Mouse (Mus musculus) E14TG2a.4 (cell line): ENCODE results near the gene Ctdsp2.

Experiments
- H3K27me3 ChIP-seq: 2 replicates; pipeline ENCODE4 v1.6.1; 2014; ENCODE audit warnings: low read length, control low read depth; ENCODE audit not compliant: insufficient read depth
- H3K36me3 ChIP-seq: 2 replicates; pipeline ENCODE4 v1.6.1; 2014; ENCODE audit warnings: low read length, control low read depth; ENCODE audit not compliant: insufficient read depth
- H3K4me1 ChIP-seq: replicated peaks from 2 replicates; pipeline ENCODE4 v1.6.1; 2014; ENCODE audit warnings: low read depth, low read length, control low read depth
- H3K4me3 ChIP-seq: replicated peaks from 2 replicates; pipeline ENCODE4 v1.5.1; 2014; ENCODE audit warnings: mild to moderate bottlenecking, low read length
- H3K9me3 ChIP-seq: 2 replicates; pipeline ENCODE4 v1.6.1; 2014; ENCODE audit warnings: low read length, control low read depth
- CTCF ChIP-seq: conservative IDR thresholded peaks from 2 replicates; pipeline ENCODE4 v1.5.1; 2014; ENCODE audit warnings: low read length
- NANOG ChIP-seq: IDR thresholded peaks from 2 replicates; pipeline ENCODE4 v1.6.1; 2014; ENCODE audit warnings: borderline replicate concordance, low read length, mixed read lengths
- POU5F1 ChIP-seq: IDR thresholded peaks from 2 replicates; pipeline ENCODE4 v1.6.1; 2014; ENCODE audit warnings: low read length, borderline replicate concordance

Gene Ctdsp2

GRCm38 (mm10) chr10:126972051-126972725 lies 6.3 kb upstream of the Ctdsp2 start:
- Histone ChIP-seq H3K4me3 (peak overlapping the region; percentile 64), H3K4me1 (peaks cover 74% of the 10 kb centered on the region), H3K36me3 (no peaks in the 10 kb centered on the region), H3K9me3 (no peaks in the 10 kb centered on the region), H3K27me3 (peaks cover 6% of the 10 kb centered on the region)
- TF ChIP-seq CTCF (no peak), NANOG (no peak), POU5F1 (no peak)

- peaks cover 6% of the 10 kb centered on the region for H3K27me3 ChIP-seq
- peak overlapping the region; percentile 64 for H3K4me3 ChIP-seq
- TF ChIP-seq NANOG = no peak
- TF ChIP-seq CTCF = no peak
- TF ChIP-seq POU5F1 = no peak
- H3K9me3 ChIP-seq = no peaks in the 10 kb centered on the region
- peaks cover 82% of the 10 kb centered on the region for H3K4me1 ChIP-seq
- H3K36me3 ChIP-seq = no peaks in the 10 kb centered on the region
These were observed 5.5 kb upstream of the Ctdsp2 start for GRCm38 (mm10) chr10:126972988-126973387.

DNA sequence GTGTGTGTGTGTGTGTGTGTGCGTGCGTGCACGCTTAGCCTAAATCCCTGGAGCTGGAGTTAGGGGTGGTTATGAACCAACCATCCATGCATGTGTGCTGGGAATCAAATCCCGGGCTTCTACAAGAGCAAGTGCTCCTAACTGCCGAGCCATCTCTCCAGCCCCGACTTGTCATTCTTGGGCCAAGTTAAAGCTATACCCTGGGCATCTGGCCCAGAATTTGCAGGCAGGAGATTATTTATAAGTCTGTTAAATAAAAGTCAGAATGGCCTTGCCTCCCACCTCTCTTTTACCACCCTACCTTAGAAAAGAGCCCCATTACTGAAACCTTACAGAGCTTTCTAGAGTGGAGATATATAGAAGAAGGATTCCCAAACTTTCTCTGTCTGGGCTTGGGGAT lies 2.8 kb upstream of the Ctdsp2 start:
- TF ChIP-seq NANOG = no peak
- TF ChIP-seq CTCF = no peak
- no peak for TF ChIP-seq POU5F1
- Histone ChIP-seq H3K27me3 (peaks cover 6% of the 10 kb centered on the region), H3K4me1 (peaks cover 75% of the 10 kb centered on the region), H3K9me3 (no peaks in the 10 kb centered on the region), H3K36me3 (0 out of 2 replicates have a peak, but pooled peaks cover under 1% of the 10 kb centered on the region), H3K4me3 (no peak overlapping the region)

DNA sequence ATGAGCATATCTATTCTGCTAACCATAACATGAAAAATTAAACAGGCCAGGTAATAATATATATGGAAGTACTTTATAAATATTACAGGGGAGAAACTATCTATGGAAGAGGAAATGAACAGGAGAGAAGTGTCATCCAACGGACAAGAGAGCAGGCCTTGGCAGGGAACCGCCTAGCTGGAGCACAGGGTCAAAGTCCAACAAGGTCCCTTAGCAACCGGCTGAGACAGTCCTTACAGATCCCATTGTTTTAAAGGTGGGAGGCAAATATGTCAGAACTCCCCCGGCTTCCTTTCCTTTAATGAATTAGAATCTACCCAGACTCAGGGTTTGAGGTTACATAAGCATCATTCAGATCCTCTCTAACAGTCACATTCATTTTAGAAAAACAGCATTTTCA lies 1.4 kb upstream of the Ctdsp2 start:
- Histone ChIP-seq H3K9me3 (no peaks in the 10 kb centered on the region), H3K4me1 (peaks cover 78% of the 10 kb centered on the region), H3K4me3 (no peak overlapping the region), H3K27me3 (peaks cover 6% of the 10 kb centered on the region), H3K36me3 (peaks cover 5% of the 10 kb centered on the region; the same call in 1 of the 2 replicates)
- TF ChIP-seq CTCF (no peak), POU5F1 (no peak), NANOG (no peak)

DNA sequence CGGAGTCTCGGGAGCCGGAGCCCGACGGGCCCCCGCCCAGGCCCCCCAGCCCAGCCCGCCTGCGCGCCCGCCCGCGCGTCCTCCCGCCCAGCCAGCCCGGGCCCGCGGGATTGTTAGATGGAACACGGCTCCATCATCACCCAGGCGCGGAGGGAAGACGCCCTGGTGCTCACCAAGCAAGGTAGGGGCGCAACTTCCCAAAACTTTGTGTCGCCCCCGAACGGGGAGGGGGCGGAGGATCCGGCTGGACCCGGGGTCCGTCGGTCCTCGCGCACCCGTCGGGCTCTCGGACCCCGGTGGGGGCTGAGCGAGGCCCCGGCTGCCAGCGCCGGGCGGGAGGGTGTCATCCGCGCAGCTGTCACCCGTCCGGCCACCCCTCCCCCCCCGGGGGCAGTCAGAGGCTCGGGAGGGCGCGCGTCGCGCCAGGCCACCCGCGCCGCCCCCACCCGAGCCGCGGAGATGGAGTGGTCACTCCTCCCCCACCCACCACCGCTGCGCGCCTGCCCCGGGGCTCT lies 661 bp downstream of the Ctdsp2 start:
- H3K36me3 ChIP-seq = peaks cover 24% of the 10 kb centered on the region
- TF ChIP-seq POU5F1 = no peak
- no peak for TF ChIP-seq NANOG
- TF ChIP-seq CTCF = no peak
- H3K27me3 ChIP-seq = peaks cover 6% of the 10 kb centered on the region
- no peaks in the 10 kb centered on the region for H3K9me3 ChIP-seq
- H3K4me3 ChIP-seq = peak overlapping the region; percentile 91
- peaks cover 82% of the 10 kb centered on the region for H3K4me1 ChIP-seq

- Histone ChIP-seq H3K9me3 (no peaks in the 10 kb centered on the region), H3K4me3 (peak overlapping the region; percentile 91), H3K4me1 (peaks cover 82% of the 10 kb centered on the region), H3K36me3 (peaks cover 29% of the 10 kb centered on the region), H3K27me3 (peaks cover 6% of the 10 kb centered on the region)
- no peak for TF ChIP-seq CTCF
- no peak for TF ChIP-seq POU5F1
- no peak for TF ChIP-seq NANOG
These were observed 1.2 kb downstream of the Ctdsp2 start for GRCm38 (mm10) chr10:126979636-126980151.

- H3K27me3 ChIP-seq = peaks cover 3% of the 10 kb centered on the region
- peaks cover 30% of the 10 kb centered on the region for H3K36me3 ChIP-seq
- H3K4me3 ChIP-seq = peak overlapping the region; percentile 91
- peaks cover 84% of the 10 kb centered on the region for H3K4me1 ChIP-seq
- TF ChIP-seq NANOG (no peak), CTCF (no peak), POU5F1 (no peak)
- H3K9me3 ChIP-seq = no peaks in the 10 kb centered on the region
These were observed 1.9 kb downstream of the Ctdsp2 start for GRCm38 (mm10) chr10:126980221-126980932.

GRCm38 (mm10) chr10:126980933-126981530 lies 2.5 kb downstream of the Ctdsp2 start:
- Histone ChIP-seq H3K4me1 (peaks cover 84% of the 10 kb centered on the region), H3K36me3 (peaks cover 33% of the 10 kb centered on the region), H3K27me3 (0 out of 2 replicates have a peak, but pooled peaks cover 2% of the 10 kb centered on the region), H3K4me3 (peak overlapping the region; percentile 91), H3K9me3 (no peaks in the 10 kb centered on the region)
- TF ChIP-seq NANOG (no peak), POU5F1 (no peak), CTCF (no peak)
